Mouse (Mus musculus) liver, postnatal 0 days (tissue): Measurements from ENCODE around the gene Sdccag8.

Source experiments
- CTCF ChIP-seq: sonication (generic); IDR thresholded peaks from 2 replicates; pipeline ENCODE4 v1.5.1; 2016; ENCODE audit warnings: antibody characterized with exemption, low read depth
- EP300 ChIP-seq: IDR thresholded peaks from 2 replicates; pipeline ENCODE4 v1.6.1; 2016; ENCODE audit warnings: antibody characterized with exemption, low read depth, mild to moderate bottlenecking

GRCm38 (mm10) chr1:176933319-176933718 is 118.9 kb downstream of the Sdccag8 start:
- no peak for TF ChIP-seq CTCF
- TF ChIP-seq EP300, result no peak
